Mouse (Mus musculus) liver, adult 2 months (tissue): ENCODE data around the gene Ccdc62. TPM values are rescaled to one million over a fixed set of nuclear protein-coding genes. Genes with fewer than 3 reads are reported as not detected.

ENCODE experiments used
- DNase-seq: peaks from one replicate; pipeline ENCODE4 v3.0.0-alpha.2; 2011; ENCODE audit warnings: low read depth, low spot score; ENCODE audit errors: extremely low read depth
- H3K27ac ChIP-seq: fragments of 200-500 bp; replicated peaks from 2 replicates; pipeline ENCODE4 v1.5.1; 2012; ENCODE audit warnings: low read depth, mild to moderate bottlenecking, control low read depth, inconsistent platforms, low read length; ENCODE audit not compliant: insufficient read depth
- H3K27me3 ChIP-seq: fragments of 200-500 bp; 2 replicates; pipeline ENCODE4 v1.6.1; 2012; ENCODE audit warnings: mild to moderate bottlenecking, moderate library complexity, low read length, inconsistent platforms; ENCODE audit not compliant: control insufficient read depth, insufficient read depth
- H3K36me3 ChIP-seq: fragments of 200-500 bp; 2 replicates; pipeline ENCODE4 v1.6.1; 2012; ENCODE audit warnings: low read length, inconsistent platforms; ENCODE audit not compliant: control insufficient read depth, insufficient read depth
- H3K4me1 ChIP-seq: fragments of 200-500 bp; 2 replicates; pipeline ENCODE4 v1.6.1; 2011; ENCODE audit warnings: low read length; ENCODE audit not compliant: control insufficient read depth, insufficient read depth
- H3K4me3 ChIP-seq: fragments of 200-500 bp; 2 replicates; pipeline ENCODE4 v1.5.1; 2011; ENCODE audit warnings: low read depth, mild to moderate bottlenecking, control low read depth, low read length, moderate library complexity; ENCODE audit not compliant: insufficient read depth
- H3K79me2 ChIP-seq: fragments of 200-500 bp; 2 replicates; pipeline ENCODE4 v1.6.1; 2012; ENCODE audit warnings: inconsistent platforms, mild to moderate bottlenecking, low read length, moderate library complexity; ENCODE audit not compliant: control insufficient read depth, insufficient read depth
- H3K9ac ChIP-seq: fragments of 200-500 bp; 2 replicates; pipeline ENCODE4 v1.6.1; 2012; ENCODE audit warnings: low read depth, mild to moderate bottlenecking, control low read depth, inconsistent platforms, low read length
- CTCF ChIP-seq: fragments of 200-500 bp; IDR thresholded peaks from 2 replicates; pipeline ENCODE4 v1.5.1; 2011; ENCODE audit warnings: low read depth, low read length, control low read depth
- POLR2A ChIP-seq: fragments of 200-500 bp; IDR thresholded peaks from 2 replicates; pipeline ENCODE4 v1.6.1; 2011; ENCODE audit warnings: low read length, control low read depth; ENCODE audit not compliant: insufficient read depth; ENCODE audit errors: extremely low read depth
- WGBS: fragments of 180-500 bp; shearing (Covaris S2); methylation state at CpG from one replicate; pipeline ENCODE4 v1.1.7; 2018; 5-methylcytosine and 5-hydroxymethylcytosine counted together
- polyA plus RNA-seq: library from polyadenylated mRNA; depleted of rRNA; stranded (reverse); fragments of >200 nt; gene quantifications from 2 replicates; pipeline ENCODE4 v1.2.3, GENCODE M21; 2012
- total RNA-seq: library from RNA; depleted of rRNA; stranded (reverse); fragments of >200 nt; gene quantifications from 2 replicates; pipeline ENCODE4 v1.2.3, GENCODE M21; 2014

The Ccdc62 gene
- total and polyA plus RNA-seq, 2 experiments, result 2.1 to 3.2 TPM

- Histone ChIP-seq H3K36me3 (peaks cover 6% of the 10 kb centered on the region; the same call in 1 of the 2 replicates), H3K27ac (no peak overlapping the region), H3K79me2 (peaks cover 22% of the 10 kb centered on the region; the same call in 1 of the 2 replicates), H3K4me1 (peaks cover 7% of the 10 kb centered on the region), H3K27me3 (no peaks in the 10 kb centered on the region), H3K9ac (no peak overlapping the region), H3K4me3 (no peak overlapping the region)
- 73% methylated on average over 17 of the region's 17 CpGs for WGBS
- no peak for TF ChIP-seq CTCF
- TF ChIP-seq POLR2A, result no peak
- DNase-seq, result peak; percentile 16
Observed at GRCm38 (mm10) chr5:123906146-123906975, 24.1 kb upstream of the Ccdc62 start.

- Histone ChIP-seq H3K27ac (peak within 1 kb of the TSS; percentile 56), H3K36me3 (peaks cover 6% of the 10 kb centered on the region; the same call in 1 of the 2 replicates), H3K79me2 (peaks cover 22% of the 10 kb centered on the region; the same call in 1 of the 2 replicates), H3K4me1 (peaks cover 7% of the 10 kb centered on the region), H3K4me3 (peak within 1 kb of the TSS; percentile 96), H3K9ac (peak within 1 kb of the TSS; percentile 93), H3K27me3 (no peaks in the 10 kb centered on the region)
- WGBS, result under 1% methylated on average over 61 of the region's 61 CpGs
- DNase-seq, result peak; percentile 77
- TF ChIP-seq POLR2A (peak; percentile 83), CTCF (peak; percentile 95)
Observed at GRCm38 (mm10) chr5:123906976-123907630, 23.4 kb upstream of the Ccdc62 start, which contains the start of gene Denr. Gene Denr, plus strand, starts transcription at chr5:123907175.

GRCm38 (mm10) chr5:123907631-123907977 lies 22.9 kb upstream of the Ccdc62 start:
- 1% methylated on average over 10 of the region's 10 CpGs for WGBS
- H3K4me3 ChIP-seq, result peak overlapping the region; percentile 96
- H3K9ac ChIP-seq, result peak overlapping the region; percentile 93
- peak overlapping the region; percentile 56 for H3K27ac ChIP-seq
- H3K79me2 ChIP-seq, result peaks cover 26% of the 10 kb centered on the region; the same call in 1 of the 2 replicates
- TF ChIP-seq POLR2A (no peak), CTCF (no peak)
- peaks cover 6% of the 10 kb centered on the region; the same call in 1 of the 2 replicates for H3K36me3 ChIP-seq
- peaks cover 7% of the 10 kb centered on the region for H3K4me1 ChIP-seq
- no peaks in the 10 kb centered on the region for H3K27me3 ChIP-seq
- no peak for DNase-seq

GRCm38 (mm10) chr5:123914852-123915251 lies 15.6 kb upstream of the Ccdc62 start:
- H3K9ac ChIP-seq, result no peak overlapping the region
- H3K36me3 ChIP-seq, result peaks cover 29% of the 10 kb centered on the region
- no peak for DNase-seq
- TF ChIP-seq POLR2A, result no peak
- TF ChIP-seq CTCF, result no peak
- H3K4me1 ChIP-seq, result no peaks in the 10 kb centered on the region
- no peaks in the 10 kb centered on the region for H3K27me3 ChIP-seq
- H3K4me3 ChIP-seq, result no peak overlapping the region
- H3K27ac ChIP-seq, result no peak overlapping the region
- WGBS, result 83% methylated on average over 3 of the region's 3 CpGs
- H3K79me2 ChIP-seq, result peaks cover 13% of the 10 kb centered on the region; the same call in 1 of the 2 replicates

GRCm38 (mm10) chr5:123922112-123922511 lies 8.4 kb upstream of the Ccdc62 start:
- no peak overlapping the region for H3K27ac ChIP-seq

More at GRCm38 (mm10) chr5:123922112-123922511, 8.4 kb upstream of the Ccdc62 start:
- no peak overlapping the region for H3K9ac ChIP-seq
- H3K4me1 ChIP-seq, result no peaks in the 10 kb centered on the region
- H3K27me3 ChIP-seq, result no peaks in the 10 kb centered on the region
- H3K79me2 ChIP-seq, result no peaks in the 10 kb centered on the region
- 94% methylated on average over 6 of the region's 6 CpGs for WGBS
- no peak for DNase-seq
- H3K36me3 ChIP-seq, result peaks cover 67% of the 10 kb centered on the region
- TF ChIP-seq CTCF, result no peak
- TF ChIP-seq POLR2A, result no peak
- no peak overlapping the region for H3K4me3 ChIP-seq
